Mouse (Mus musculus): Measurements from ENCODE around the gene Tcp11.

The Tcp11 gene

GRCm38 (mm10) chr17:28080045-28080816 lies at the start of gene Tcp11:
TSS of gene Tcp11 (minus strand) at chr17:28080639.
- DNase-seq, result peak; percentile 69 to 79

GRCm38 (mm10) chr17:28129796-28130195 lies 49.4 kb upstream of the Tcp11 start:
- no peak for DNase-seq

GRCm38 (mm10) chr17:28124368-28124767 lies 43.9 kb upstream of the Tcp11 start:
- no peak for DNase-seq

- DNase-seq, result no peak
These were observed 43.2 kb upstream of the Tcp11 start for GRCm38 (mm10) chr17:28123627-28124026.

GRCm38 (mm10) chr17:28122949-28123348 lies 42.5 kb upstream of the Tcp11 start:
- DNase-seq, result no peak

- no peak for DNase-seq
These were observed 40.0 kb upstream of the Tcp11 start for GRCm38 (mm10) chr17:28120460-28120859.

GRCm38 (mm10) chr17:28117451-28118209 lies 37.2 kb upstream of the Tcp11 start:
- peak; percentile 66 to 69 for DNase-seq

- DNase-seq, result no peak
These were observed 35.9 kb upstream of the Tcp11 start for GRCm38 (mm10) chr17:28116335-28116734.

- DNase-seq, result no peak
These were observed 31.8 kb upstream of the Tcp11 start for GRCm38 (mm10) chr17:28112266-28112665.

- DNase-seq, result no peak
These were observed 26.8 kb upstream of the Tcp11 start for GRCm38 (mm10) chr17:28107275-28107674.

GRCm38 (mm10) chr17:28106352-28106751 lies 25.9 kb upstream of the Tcp11 start:
- DNase-seq, result peak in 1 of 2 experiments; percentile 57

GRCm38 (mm10) chr17:28104416-28104815 lies 24.0 kb upstream of the Tcp11 start:
- no peak for DNase-seq

GRCm38 (mm10) chr17:28101902-28102319 lies 21.5 kb upstream of the Tcp11 start:
- no peak for DNase-seq

GRCm38 (mm10) chr17:28101284-28101887 lies 20.9 kb upstream of the Tcp11 start:
- DNase-seq, result no peak

GRCm38 (mm10) chr17:28100669-28101068 lies 20.2 kb upstream of the Tcp11 start:
- DNase-seq, result no peak

- DNase-seq, result no peak
These were observed 18.6 kb upstream of the Tcp11 start for GRCm38 (mm10) chr17:28099086-28099485.

GRCm38 (mm10) chr17:28097308-28097707 lies 16.9 kb upstream of the Tcp11 start:
- DNase-seq, result no peak

- no peak for DNase-seq
These were observed 16.0 kb upstream of the Tcp11 start for GRCm38 (mm10) chr17:28096418-28096817.

- DNase-seq, result no peak
These were observed 13.4 kb upstream of the Tcp11 start for GRCm38 (mm10) chr17:28093837-28094236.

- no peak for DNase-seq
These were observed 11.9 kb upstream of the Tcp11 start for GRCm38 (mm10) chr17:28092297-28092696.

GRCm38 (mm10) chr17:28088718-28089117 lies 8.3 kb upstream of the Tcp11 start:
- no peak for DNase-seq

- DNase-seq, result no peak
These were observed 7.0 kb upstream of the Tcp11 start for GRCm38 (mm10) chr17:28087430-28087829.

GRCm38 (mm10) chr17:28084964-28085363 lies 4.5 kb upstream of the Tcp11 start:
- DNase-seq, result peak; percentile 95 to 97
